Mouse (Mus musculus): ENCODE measurements at regions not wholly inside any gene's neighbourhood (a gene's known extent, or its start where the extent isn't known, plus 50 kb on each side); places are given as distances from the start of the nearest gene placed in this dataset.
"Not testable (repeated sequence)": the region's sequence is repeated elsewhere in the genome, so short reads cannot be mapped to it uniquely, and the experiment has no call there.

DNA sequence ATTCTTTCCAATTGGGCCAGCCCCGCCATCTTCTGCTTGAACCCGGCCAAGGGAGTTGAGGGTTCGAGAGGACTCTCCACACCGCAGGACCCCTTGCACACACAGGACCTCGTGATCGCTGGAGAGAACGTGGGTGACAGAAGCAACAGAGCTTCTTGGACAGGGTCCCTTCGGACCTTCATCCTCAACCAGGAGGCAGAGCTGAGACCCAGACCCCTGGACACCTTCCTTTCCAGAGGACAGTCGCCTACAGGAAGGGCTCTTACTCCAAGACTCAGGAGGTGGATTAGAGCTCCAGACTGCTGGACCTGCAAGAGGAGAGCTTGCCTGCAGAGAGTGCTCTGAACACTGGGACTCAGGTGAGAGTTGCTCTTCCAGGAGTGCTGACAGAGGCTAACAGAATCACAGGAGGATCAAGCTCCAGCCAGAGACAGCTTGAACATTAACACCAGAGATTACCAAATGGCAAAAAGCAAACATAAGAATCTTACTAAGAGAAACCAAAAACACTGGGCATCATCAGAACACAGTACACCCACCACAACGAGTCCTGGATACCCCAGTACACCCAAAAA lies 99.3 kb upstream of the Arid1b start:
- not testable (repeated sequence) for H3K9ac ChIP-seq (ENCODE audit: low read depth, low read length); H3K4me3 ChIP-seq (ENCODE audit: low read depth, low read length); H3K4me1 ChIP-seq (ENCODE audit: control insufficient read depth, insufficient read depth, low read length); H3K27me3 ChIP-seq (ENCODE audit: control insufficient read depth, insufficient read depth, low read length); H3K36me3 ChIP-seq (ENCODE audit: control insufficient read depth, insufficient read depth, low read length); H3K4me2 ChIP-seq; H3K27ac ChIP-seq (ENCODE audit: low read depth, low read length); H3K9me3 ChIP-seq (replicated peaks; ENCODE audit: control insufficient read depth, low read length); ATAC-seq (replicated peaks; ENCODE audit: insufficient number of reproducible peaks, low FRiP score, low TSS enrichment)
- WGBS (ENCODE audit: insufficient replicate concordance), result 81% methylated on average over 10 of the region's 10 CpGs

DNA sequence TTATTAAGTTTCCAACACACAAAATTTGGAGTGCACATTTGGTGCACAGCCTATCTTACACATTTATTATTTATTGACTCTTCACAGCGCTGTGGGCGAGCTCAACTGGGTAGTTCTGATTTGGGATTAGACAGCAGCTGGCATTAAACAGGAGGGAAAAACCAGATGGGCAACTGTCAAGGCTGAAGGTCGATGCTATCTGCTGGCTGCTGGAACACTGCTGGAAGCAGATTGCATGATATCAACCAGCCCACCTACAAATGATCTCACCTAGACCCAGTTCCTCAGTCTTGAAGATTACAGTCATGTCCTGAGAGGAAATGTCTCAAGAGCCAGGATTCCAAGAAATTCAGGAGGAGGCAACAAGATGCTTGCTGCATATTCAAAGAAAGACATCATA lies 91.0 kb upstream of the Arid1b start:
- Histone ChIP-seq H3K9me3 (replicated peaks; ENCODE audit: control insufficient read depth, low read length) (no peaks in the 10 kb centered on the region), H3K4me1 (ENCODE audit: control insufficient read depth, insufficient read depth, low read length) (no peaks in the 10 kb centered on the region), H3K9ac (ENCODE audit: low read depth, low read length) (no peak overlapping the region), H3K4me3 (ENCODE audit: low read depth, low read length) (no peak overlapping the region), H3K27me3 (ENCODE audit: control insufficient read depth, insufficient read depth, low read length) (no peaks in the 10 kb centered on the region), H3K27ac (ENCODE audit: low read depth, low read length) (no peak overlapping the region), H3K4me2 (no peak overlapping the region), H3K36me3 (ENCODE audit: control insufficient read depth, insufficient read depth, low read length) (no peaks in the 10 kb centered on the region)
- no peak for ATAC-seq (replicated peaks; ENCODE audit: insufficient number of reproducible peaks, low FRiP score, low TSS enrichment)
- 73% methylated on average over 3 of the region's 3 CpGs for WGBS (ENCODE audit: insufficient replicate concordance)

DNA sequence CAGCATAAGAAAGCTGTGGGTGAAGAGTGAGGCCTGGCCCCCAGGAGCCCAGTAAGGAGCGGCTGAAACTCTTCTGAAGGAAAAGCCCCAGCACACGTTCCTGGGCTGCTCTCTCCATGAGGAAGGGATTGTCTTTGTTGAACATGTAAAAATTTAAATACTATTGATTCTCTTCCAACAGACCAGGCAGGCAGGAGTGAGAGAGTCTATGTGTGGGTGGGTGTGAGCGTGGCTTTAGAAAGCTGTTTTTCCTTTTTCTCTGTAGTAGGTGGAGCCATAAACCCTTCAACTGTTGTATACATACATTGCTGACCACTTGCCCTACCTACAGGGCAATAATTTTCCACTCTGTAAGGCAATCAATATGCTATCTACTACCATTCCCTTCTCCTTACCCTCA lies 87.6 kb upstream of the Arid1b start:
- Histone ChIP-seq H3K4me2 (no peak overlapping the region), H3K27me3 (ENCODE audit: control insufficient read depth, insufficient read depth, low read length) (no peaks in the 10 kb centered on the region), H3K9me3 (replicated peaks; ENCODE audit: control insufficient read depth, low read length) (no peaks in the 10 kb centered on the region), H3K36me3 (ENCODE audit: control insufficient read depth, insufficient read depth, low read length) (no peaks in the 10 kb centered on the region), H3K4me3 (ENCODE audit: low read depth, low read length) (no peak overlapping the region), H3K4me1 (ENCODE audit: control insufficient read depth, insufficient read depth, low read length) (no peaks in the 10 kb centered on the region), H3K27ac (ENCODE audit: low read depth, low read length) (peak overlapping the region; percentile 35; the same call in 1 of the 2 replicates), H3K9ac (ENCODE audit: low read depth, low read length) (no peak overlapping the region)
- 59% methylated on average over 3 of the region's 3 CpGs for WGBS (ENCODE audit: insufficient replicate concordance)
- ATAC-seq (replicated peaks; ENCODE audit: insufficient number of reproducible peaks, low FRiP score, low TSS enrichment), result no peak

DNA sequence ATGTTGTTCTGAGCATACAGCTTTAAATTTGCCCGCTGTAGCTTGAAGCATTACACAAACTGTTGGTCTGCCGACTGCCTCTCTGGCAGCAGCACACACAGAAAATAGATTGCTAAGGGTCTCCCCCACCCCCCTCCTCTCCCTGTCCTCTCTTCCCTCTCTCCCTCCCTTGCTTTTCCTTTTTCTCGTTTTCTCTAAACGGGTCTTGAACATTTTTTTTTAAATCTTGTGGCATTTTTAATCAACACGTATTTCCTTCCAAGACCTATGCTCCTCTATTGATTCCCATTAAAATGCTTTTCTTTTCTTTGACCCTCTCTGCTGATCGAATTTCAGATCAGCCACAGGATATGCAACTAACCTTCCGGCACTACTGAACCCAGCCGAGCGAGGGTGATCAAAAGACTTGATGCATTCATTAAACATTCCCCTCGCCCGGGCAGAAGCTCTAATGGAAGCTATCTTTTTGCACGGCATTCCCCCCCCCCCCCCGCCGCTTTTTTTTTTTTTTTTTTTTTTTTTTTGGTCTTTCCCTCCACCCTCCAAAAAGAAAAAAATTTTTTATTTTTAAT lies 86.9 kb upstream of the Arid1b start:
- Histone ChIP-seq H3K9ac (ENCODE audit: low read depth, low read length) (peak overlapping the region; percentile 88), H3K9me3 (replicated peaks; ENCODE audit: control insufficient read depth, low read length) (no peaks in the 10 kb centered on the region), H3K36me3 (ENCODE audit: control insufficient read depth, insufficient read depth, low read length) (no peaks in the 10 kb centered on the region), H3K27me3 (ENCODE audit: control insufficient read depth, insufficient read depth, low read length) (no peaks in the 10 kb centered on the region), H3K4me3 (ENCODE audit: low read depth, low read length) (peak overlapping the region; percentile 59), H3K4me1 (ENCODE audit: control insufficient read depth, insufficient read depth, low read length) (no peaks in the 10 kb centered on the region), H3K27ac (ENCODE audit: low read depth, low read length) (peak overlapping the region; percentile 99), H3K4me2 (peak overlapping the region; percentile 81)
- ATAC-seq (replicated peaks; ENCODE audit: insufficient number of reproducible peaks, low FRiP score, low TSS enrichment), result no peak
- 0% methylated on average over 11 of the region's 14 CpGs for WGBS (ENCODE audit: insufficient replicate concordance)

DNA sequence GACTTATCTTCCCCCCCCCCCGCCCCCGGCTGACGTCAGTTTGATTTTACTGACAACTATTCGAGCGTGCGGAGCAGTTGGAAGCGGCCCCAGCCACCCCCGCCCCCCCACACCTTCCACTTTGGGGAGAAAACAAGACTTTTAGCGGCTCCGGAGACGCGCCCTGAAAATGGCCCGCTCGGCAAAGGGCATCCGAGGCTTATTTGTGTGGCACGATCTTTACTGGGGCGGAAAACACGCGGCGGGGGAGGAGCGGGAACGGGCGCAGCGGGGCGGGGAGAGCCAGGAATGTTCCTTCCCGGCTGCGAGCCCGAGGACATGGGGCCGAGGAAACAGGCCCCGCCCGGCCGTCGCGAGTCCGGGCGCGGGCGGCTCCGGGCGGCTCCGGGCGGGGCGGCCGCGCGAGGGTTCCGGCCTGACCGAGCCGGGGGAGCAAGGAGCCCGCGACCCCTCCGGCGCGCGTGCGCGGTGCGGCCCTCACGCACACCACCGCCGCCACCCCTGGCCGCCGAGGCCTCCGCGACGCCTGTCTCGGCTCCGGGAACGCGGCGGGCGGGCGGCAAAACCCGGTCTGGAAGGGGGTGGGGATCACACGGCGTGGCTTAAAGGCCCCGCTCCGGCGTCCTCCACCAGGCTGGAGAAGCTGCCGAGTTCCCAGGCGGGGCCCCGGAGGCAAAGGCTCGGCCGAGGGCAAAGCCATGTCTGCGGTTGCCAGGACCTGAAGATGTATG lies 86.1 kb upstream of the Arid1b start:
- Histone ChIP-seq H3K4me1 (ENCODE audit: control insufficient read depth, insufficient read depth, low read length) (no peaks in the 10 kb centered on the region), H3K4me3 (ENCODE audit: low read depth, low read length) (peak overlapping the region; percentile 59), H3K9me3 (replicated peaks; ENCODE audit: control insufficient read depth, low read length) (no peaks in the 10 kb centered on the region), H3K4me2 (peak overlapping the region; percentile 81), H3K27me3 (ENCODE audit: control insufficient read depth, insufficient read depth, low read length) (no peaks in the 10 kb centered on the region), H3K36me3 (ENCODE audit: control insufficient read depth, insufficient read depth, low read length) (no peaks in the 10 kb centered on the region), H3K9ac (ENCODE audit: low read depth, low read length) (peak overlapping the region; percentile 88), H3K27ac (ENCODE audit: low read depth, low read length) (peak overlapping the region; percentile 99)
- under 1% methylated on average over 69 of the region's 85 CpGs for WGBS (ENCODE audit: insufficient replicate concordance)
- peak; percentile 90 for ATAC-seq (replicated peaks; ENCODE audit: insufficient number of reproducible peaks, low FRiP score, low TSS enrichment)

DNA sequence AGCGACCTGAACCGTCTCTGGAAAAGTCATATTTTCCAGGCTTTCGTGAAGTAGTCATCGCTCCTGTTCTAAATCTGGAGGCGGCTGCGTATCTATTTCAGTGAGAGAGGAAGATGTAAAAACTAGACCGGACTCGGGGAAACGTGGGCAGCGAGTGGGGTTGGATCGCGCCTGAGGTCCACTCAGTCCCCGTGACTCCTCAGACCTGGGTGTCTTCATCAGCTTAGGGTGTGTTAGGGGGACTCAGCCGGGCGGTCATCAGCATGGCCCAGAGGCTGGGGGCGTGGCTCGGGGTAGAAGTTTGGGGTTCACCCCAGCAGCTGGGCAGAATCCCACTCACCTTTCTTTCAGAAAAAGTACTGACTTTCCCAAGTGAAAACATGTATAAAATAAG lies 85.6 kb upstream of the Arid1b start:
- peak; percentile 41; the same call in 1 of the 2 replicates for ATAC-seq (replicated peaks; ENCODE audit: insufficient number of reproducible peaks, low FRiP score, low TSS enrichment)
- no peaks in the 10 kb centered on the region for H3K4me1 ChIP-seq (ENCODE audit: control insufficient read depth, insufficient read depth, low read length)
- peak overlapping the region; percentile 81 for H3K4me2 ChIP-seq
- WGBS (ENCODE audit: insufficient replicate concordance), result under 1% methylated on average over 17 of the region's 17 CpGs
- no peaks in the 10 kb centered on the region for H3K27me3 ChIP-seq (ENCODE audit: control insufficient read depth, insufficient read depth, low read length)
- peak overlapping the region; percentile 59 for H3K4me3 ChIP-seq (ENCODE audit: low read depth, low read length)
- peak overlapping the region; percentile 99 for H3K27ac ChIP-seq (ENCODE audit: low read depth, low read length)
- H3K9ac ChIP-seq (ENCODE audit: low read depth, low read length), result peak overlapping the region; percentile 88
- no peaks in the 10 kb centered on the region for H3K9me3 ChIP-seq (replicated peaks; ENCODE audit: control insufficient read depth, low read length)
- no peaks in the 10 kb centered on the region for H3K36me3 ChIP-seq (ENCODE audit: control insufficient read depth, insufficient read depth, low read length)

DNA sequence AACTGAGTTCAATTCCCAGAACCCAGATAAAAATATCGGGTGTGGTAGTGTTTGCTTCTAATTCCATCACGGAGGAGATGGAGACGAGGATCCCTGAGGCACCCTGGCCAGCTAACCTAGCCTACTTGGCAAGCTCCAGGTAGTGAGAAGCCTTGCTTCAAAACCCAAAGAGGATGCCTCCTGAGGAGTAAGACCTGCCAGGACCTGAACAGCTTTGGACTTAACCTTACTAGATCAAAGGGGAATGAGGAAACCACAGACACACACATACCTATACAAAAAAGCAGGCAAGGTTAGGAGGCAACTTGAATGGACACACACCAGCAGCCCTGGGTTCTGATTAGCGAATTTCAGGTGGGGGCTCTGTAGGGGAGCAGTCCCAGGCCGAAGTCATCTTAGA lies 84.0 kb upstream of the Arid1b start:
- no peaks in the 10 kb centered on the region for H3K4me1 ChIP-seq (ENCODE audit: control insufficient read depth, insufficient read depth, low read length)
- no peak overlapping the region for H3K9ac ChIP-seq (ENCODE audit: low read depth, low read length)
- H3K27me3 ChIP-seq (ENCODE audit: control insufficient read depth, insufficient read depth, low read length), result no peaks in the 10 kb centered on the region
- no peaks in the 10 kb centered on the region for H3K36me3 ChIP-seq (ENCODE audit: control insufficient read depth, insufficient read depth, low read length)
- ATAC-seq (replicated peaks; ENCODE audit: insufficient number of reproducible peaks, low FRiP score, low TSS enrichment), result no peak
- 81% methylated on average over 5 of the region's 5 CpGs for WGBS (ENCODE audit: insufficient replicate concordance)
- H3K4me2 ChIP-seq, result no peak overlapping the region
- no peaks in the 10 kb centered on the region for H3K9me3 ChIP-seq (replicated peaks; ENCODE audit: control insufficient read depth, low read length)
- H3K4me3 ChIP-seq (ENCODE audit: low read depth, low read length), result no peak overlapping the region
- H3K27ac ChIP-seq (ENCODE audit: low read depth, low read length), result no peak overlapping the region

DNA sequence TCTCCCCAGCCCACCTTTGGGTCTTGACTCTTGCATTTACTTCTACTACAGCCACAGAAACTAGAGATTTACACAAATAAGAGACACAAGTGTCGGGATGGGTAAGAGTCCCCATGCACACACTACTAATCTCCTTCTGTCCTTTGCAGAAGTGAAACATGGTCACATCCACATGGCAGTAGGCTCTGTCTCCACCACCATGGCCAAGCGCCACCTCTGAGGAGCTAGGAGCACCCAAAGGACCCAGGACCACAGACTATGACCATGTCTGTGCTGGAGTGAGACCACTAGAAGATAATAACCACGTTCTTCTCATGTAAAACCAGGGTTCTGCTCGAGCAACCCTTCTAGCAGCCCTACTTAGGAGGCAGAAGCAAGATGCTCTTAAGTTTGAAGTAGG lies 81.1 kb upstream of the Arid1b start:
- no peaks in the 10 kb centered on the region for H3K9me3 ChIP-seq (replicated peaks; ENCODE audit: control insufficient read depth, low read length)
- H3K36me3 ChIP-seq (ENCODE audit: control insufficient read depth, insufficient read depth, low read length), result no peaks in the 10 kb centered on the region
- no peak overlapping the region for H3K27ac ChIP-seq (ENCODE audit: low read depth, low read length)
- H3K4me2 ChIP-seq, result no peak overlapping the region
- 69% methylated on average over 4 of the region's 4 CpGs for WGBS (ENCODE audit: insufficient replicate concordance)
- H3K27me3 ChIP-seq (ENCODE audit: control insufficient read depth, insufficient read depth, low read length), result no peaks in the 10 kb centered on the region
- H3K4me3 ChIP-seq (ENCODE audit: low read depth, low read length), result no peak overlapping the region
- H3K9ac ChIP-seq (ENCODE audit: low read depth, low read length), result no peak overlapping the region
- no peaks in the 10 kb centered on the region for H3K4me1 ChIP-seq (ENCODE audit: control insufficient read depth, insufficient read depth, low read length)
- ATAC-seq (replicated peaks; ENCODE audit: insufficient number of reproducible peaks, low FRiP score, low TSS enrichment), result no peak
